Mouse (Mus musculus) left cerebral cortex, adult 11 months (tissue): ENCODE measurements around the gene P3h4.

Source experiments
- DNase-seq: peaks from one replicate; pipeline ENCODE4 v3.0.0; 2022; ENCODE audit warnings: low spot score

The P3h4 gene

DNA sequence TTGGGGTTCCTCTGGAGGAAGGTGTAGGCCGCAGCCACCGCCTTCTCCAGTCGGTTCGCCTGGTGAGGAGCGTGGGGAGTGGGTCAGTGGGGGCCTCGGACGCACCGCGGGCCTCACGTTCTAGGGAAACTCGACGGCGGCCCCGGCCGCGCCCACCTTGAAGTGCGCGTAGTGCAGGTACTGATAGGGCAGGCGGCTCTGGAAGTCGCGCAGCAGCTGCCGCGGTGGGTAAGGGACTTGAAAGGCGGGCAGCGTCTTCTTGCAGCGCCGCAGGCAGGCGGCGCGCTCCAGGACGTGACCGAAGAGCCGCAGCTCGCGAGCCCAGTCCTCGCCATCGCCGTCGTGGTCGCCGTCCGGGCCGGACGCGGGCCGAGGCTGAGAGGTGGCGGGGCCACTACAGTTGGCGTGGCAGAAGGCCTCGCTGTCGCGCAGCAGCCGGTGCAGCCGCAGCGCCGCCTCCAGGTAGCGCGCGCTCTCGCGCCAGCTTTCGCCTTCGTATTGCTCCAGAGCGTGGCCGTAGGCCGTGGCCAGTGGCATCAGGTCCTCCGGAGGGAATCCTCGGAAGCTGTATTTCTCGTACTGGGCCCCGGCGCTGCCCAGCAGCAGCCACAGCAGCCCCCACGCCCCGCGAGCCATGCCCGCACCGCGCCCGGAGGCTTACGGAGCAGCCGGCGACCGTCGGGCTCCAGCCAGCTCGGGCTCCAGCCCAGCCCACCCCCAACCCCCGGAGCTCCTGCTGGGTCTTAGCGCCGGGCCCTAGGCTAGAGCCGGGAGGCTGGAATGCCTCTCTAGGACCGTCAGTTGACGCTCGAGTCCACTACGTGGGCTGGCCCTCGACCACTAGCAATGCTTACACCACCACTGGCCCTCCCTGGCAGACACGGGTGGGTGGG lies at the start of gene P3h4:
TSS of gene P3h4 (minus strand) at position 816 of the 893 bp plus-strand sequence.
- DNase-seq = peak; percentile 65

DNA sequence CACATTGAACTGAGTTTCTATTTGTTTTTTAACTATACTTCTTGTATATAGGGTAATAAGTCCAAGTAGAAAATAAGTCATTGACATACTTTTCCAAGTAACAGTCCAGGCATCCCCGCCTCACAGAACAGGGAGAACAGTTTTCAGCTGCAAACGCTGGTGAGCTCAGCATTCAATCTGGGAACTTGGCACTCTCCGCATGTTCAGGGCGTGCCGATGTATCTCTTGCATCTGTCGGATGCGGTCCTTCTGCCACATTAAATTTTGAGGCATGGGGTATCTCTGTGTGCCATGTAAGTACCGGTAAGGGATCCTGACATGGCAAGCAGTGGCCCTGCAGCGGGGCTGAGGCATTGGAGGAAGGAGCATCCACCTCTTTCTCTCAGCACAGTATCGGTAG lies 48.1 kb upstream of the P3h4 start:
- DNase-seq = no peak

DNA sequence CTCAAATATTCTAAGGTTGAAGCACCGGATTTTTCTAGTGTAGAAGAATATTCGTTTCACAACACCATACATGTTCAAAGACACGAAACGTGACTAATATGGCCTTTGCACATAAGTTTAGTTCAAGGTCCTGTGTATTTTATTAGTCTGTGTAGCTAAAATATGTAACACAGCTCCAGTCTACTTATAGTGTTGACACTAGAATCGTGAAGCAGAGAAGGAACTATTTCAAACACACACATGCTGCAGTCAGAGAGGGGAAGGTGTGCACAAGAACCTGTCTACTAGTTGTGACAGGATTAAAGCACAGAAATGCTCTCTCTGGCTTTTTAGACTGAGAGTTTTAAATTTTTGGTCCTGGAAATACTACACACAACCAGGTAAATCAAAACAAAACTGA lies 43.1 kb upstream of the P3h4 start:
- no peak for DNase-seq

DNA sequence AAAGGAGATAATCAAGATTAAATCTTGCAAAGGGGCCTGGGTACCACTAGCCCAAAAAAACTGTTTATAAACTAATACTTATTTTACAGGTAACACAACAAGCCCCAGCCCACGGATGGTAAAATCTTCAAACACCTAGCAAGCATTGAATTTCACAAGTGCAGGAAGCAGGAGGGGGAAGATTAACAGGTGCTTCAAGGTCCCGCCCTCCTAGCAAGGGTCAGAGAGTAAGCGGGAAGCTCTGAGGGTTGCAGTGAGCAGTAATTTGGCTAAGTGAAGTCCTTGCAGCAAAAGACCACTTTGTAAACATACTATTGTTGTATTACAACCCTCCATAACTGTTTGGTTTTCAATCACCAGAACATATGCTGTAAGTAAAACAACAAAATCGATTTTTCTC lies 42.6 kb upstream of the P3h4 start:
- DNase-seq = no peak

DNA sequence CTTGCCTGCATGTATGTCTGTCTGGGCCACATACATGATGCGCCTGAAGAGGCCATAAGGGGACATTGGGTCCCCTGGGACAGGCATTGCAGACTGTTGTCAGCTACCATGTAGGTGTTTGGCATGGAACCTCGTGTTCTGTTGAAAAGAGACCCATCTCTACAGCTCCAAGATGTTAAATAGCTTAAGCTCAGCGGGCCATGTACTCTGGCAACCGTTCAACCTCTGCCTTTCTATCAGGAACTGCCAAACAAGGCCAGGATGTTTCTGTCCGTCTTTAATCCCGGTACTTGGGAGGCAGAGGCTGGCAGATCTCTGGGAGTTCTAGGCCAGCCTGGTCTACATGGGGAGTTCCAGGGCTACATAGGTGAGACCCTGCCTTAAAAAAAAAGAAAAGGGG lies 28.0 kb upstream of the P3h4 start:
- DNase-seq = no peak

DNA sequence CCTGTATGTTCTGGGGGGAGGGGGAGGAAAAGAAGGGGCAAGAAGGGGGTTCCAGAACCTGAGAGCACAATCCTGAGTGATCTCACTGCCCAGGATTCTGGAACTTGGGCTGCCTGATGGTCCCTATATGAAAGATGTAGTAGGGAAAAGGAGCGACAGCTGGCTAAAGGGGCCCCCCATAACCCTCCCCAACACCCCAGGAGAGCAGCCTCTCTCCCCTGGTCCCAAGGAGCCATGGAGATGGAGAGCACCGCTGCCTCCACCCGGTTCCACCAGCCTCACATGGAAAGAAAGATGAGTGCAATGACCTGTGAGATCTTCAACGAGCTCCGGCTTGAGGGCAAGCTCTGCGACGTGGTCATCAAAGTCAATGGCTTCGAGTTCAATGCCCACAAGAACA lies 27.2 kb upstream of the P3h4 start, which contains the start of the genes Nt5c3b and Klhl10:
TSS of gene Nt5c3b (minus strand) at position 12 of the 400 bp plus-strand sequence.
TSS of gene Klhl10 (plus strand) at position 121 of the 400 bp plus-strand sequence.
- DNase-seq = no peak

DNA sequence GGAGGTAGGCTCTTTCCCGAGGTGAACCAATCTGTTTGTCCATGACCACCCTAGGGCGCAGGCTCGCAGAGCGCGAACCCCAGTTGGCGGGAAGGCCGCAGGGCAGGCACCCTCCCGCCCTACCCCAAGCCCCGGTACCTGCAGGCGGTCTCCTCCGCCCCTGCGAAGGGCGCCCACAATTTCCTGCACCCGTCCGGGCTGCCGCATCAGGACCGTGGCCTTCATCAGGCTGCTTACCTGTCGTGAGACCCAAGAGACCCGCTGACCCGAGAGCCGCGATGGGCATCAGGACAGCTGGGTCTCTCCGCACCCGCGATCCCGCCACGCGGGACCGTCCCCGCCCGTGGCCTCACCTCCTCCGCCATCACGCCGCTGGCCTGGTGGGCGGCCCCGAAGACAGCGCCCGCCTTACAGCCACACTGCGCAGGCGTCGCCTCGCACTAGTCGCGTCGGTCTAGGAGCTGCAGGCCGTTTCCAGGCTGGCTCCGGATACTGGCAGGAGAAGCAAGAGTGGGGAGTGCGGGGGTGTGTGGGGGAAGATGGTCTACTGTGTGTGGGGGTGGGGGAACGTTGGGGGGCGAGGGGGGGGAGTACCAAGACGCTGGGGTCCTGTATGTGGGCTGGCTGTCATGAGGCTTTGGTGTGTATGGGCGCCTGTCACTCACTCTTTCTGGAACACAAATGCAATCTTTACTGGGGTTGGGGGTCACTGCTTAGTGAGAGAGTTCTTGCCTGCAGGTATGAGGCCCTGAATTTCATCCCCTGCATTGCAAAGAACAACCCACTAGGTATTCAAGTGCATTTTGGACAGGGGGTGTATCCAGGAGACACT lies 26.3 kb upstream of the P3h4 start:
- DNase-seq = peak; percentile 61

DNA sequence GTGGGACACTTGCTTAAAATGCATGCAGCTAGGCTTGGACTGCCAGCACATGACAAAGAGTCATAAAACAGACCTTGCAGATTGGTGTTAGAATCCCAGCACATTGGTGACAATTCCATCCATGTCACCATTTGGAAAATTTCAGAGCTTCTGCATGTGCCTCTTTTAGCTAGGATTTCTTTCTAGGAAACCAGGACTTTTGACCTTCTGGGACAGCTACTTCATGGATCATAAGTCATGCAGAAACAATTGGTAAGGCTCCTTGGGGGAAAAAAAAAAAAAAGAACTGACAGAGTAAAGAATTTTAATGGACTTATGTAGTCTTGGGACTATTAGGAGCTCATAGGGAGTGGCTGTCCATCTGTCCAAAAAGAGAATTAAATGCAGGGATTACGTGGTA lies 23.3 kb upstream of the P3h4 start:
- DNase-seq = no peak

DNA sequence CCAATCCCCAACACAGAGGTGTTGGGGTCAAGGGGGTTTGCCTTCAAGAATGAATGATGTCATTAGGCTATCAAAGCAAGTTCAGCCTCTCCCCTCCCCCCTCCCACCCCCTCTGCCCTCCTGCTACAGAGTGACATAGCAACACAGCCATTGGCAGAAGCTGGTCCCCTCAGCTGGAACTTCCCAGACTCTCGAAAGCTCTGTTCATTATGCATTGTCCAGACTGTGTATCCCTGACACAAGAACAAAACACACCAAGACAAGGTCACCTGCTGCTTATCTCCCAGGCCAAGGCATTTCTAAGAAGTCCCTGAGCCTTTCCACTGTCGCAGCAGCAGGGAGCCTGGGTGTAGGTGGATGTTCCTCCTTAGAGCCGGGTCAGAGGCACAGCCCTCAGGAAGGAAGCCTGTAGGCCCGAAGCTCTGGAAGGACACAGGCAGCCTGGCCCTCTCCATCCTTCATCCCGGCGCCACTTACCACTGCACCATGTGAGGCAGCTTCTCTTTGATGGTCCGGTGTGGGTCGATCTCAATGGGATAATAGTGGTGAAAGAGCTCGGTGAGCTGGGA lies 21.1 kb upstream of the P3h4 start:
- DNase-seq = no peak

DNA sequence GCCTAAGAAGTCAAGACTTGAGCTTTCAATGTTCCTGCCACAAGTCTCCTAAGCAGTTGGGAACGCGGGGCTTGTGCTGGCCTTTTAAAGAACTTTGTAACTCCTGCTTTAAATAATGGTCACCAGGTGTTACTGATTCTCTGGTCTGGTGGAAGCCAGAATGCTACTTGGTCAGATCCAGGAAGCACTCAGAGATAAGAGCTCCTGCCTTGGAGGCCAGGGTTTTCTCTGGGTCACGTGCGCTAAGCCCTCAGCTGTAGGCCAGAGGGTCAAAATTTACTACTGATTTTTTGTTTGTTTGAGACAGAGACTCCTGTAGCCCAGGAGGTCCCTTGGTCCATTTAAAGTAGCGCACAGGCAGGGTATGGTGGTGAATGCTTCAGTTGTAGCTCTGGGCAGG lies 17.4 kb upstream of the P3h4 start:
- no peak for DNase-seq

DNA sequence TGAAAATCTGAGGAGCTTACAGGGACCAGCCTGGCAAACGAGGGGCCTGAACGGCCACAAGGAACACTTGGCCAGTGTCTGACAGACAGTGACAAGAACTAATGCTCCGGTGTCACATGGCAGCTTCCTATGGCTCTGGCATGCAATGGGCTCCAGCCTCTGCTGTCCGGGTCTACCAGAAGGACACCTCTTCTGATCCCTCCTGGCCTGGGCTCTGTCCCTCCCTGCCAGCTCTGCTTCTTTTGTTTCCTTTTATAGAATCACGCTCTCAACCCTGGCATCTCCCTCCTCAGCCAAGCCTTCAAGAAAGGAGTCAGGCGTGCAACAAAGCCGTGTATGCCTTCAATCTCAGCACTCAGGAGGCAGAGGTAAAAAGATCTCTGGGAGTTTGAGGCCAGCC lies 15.4 kb upstream of the P3h4 start:
- DNase-seq = no peak

DNA sequence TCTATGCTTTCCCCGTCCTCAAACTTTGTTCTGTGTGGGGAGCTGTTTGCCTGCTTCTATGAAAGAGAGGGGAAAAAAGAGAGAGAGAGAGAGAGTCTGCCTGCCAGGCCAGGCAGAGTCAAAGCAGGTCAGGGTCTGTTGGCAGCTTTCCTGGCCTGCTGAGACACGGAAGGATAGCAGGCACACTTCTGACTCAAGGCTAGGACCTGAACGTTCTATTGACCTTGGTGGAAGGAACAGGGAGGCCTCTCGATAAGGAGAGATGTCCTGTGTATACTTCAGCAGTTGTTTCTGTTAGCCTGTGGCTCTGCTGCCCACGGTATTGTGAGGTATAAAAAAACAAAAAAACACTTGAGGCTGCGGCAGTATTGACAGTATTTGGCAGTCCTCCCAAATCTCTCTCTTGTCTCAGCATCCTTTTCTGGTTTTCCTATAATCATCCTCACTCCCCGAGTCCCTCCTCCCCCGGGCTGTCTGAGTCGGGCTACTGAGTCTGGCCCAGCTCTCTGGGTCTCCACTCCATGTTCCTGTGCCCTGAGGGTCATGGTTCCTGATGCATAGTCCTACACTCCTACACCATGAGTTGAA lies 14.1 kb upstream of the P3h4 start:
- DNase-seq = no peak

DNA sequence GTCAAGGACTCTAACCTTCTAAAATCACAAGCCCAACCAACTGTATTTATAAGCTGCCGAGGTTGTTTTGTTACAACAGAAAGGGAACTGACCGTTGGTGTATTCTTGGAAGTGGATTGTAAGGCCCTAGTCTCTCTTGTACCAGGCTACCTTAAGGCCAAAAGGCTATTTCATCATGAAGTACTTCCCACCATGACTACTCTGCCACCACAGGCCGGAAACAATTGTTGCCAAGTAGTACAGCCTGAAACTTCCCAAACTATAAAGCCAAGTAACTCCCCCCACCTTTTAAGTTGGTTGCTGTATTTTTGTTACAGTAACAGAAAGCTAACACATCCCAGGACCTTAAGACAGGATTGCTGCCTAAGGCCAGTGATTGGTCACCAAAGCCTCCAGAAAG lies 12.2 kb upstream of the P3h4 start:
- DNase-seq = no peak

DNA sequence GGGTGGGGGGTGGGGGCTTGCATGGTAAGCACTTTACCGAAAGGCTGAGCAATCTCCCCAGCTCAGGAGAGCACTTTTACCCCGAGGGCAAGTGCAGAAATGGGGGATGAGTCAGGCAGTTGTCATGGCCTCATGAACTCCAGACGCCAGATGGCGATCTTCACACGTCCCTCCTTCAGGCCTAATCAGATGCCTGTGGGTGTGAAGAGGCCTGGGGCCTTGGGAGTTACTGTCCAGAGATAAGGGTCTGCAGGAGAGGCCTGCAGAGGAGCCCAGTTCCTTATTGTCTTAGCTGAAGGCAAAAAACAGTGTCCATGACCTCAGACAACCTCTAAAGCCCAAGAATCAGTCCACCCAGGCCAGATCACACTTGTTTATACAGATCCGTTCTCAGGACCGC lies 11.2 kb upstream of the P3h4 start:
- DNase-seq = peak; percentile 61

DNA sequence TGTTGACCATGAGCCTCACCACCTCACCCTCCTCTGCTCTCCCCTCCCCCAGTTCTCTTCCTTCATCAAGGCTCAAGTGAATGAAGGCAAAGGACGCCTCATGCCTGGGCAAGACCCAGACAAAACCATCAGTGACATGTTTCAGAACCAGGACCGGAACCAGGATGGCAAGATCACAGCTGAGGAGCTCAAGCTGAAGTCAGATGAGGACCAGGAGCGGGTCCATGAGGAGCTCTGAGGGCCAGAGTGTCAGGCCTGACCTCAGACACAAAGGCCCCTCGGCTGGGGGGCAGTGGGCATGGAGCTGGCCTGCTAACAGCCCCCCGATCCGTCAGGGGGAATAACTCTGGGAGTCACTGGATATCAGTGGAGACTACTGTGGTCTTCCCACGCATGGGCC lies 9.2 kb upstream of the P3h4 start:
- DNase-seq = no peak

DNA sequence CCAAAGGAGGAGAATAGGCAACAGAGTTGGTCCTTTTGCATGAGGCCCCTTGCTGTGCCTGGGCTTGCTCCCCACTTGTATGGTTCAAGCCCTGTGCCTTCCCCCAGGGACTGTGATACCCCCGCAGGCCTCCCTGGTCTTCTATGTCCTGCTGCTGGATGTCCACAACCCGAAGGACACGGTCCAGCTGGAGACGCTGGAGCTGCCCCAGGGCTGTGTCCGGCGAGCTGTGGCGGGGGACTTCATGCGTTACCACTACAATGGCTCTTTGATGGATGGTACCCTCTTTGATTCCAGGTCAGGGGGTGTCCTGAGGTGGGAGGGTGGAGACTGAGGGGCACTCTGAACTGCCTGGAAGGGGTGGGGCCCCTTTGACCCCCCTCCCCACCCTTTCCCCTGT lies 6.9 kb upstream of the P3h4 start:
- DNase-seq = no peak

DNA sequence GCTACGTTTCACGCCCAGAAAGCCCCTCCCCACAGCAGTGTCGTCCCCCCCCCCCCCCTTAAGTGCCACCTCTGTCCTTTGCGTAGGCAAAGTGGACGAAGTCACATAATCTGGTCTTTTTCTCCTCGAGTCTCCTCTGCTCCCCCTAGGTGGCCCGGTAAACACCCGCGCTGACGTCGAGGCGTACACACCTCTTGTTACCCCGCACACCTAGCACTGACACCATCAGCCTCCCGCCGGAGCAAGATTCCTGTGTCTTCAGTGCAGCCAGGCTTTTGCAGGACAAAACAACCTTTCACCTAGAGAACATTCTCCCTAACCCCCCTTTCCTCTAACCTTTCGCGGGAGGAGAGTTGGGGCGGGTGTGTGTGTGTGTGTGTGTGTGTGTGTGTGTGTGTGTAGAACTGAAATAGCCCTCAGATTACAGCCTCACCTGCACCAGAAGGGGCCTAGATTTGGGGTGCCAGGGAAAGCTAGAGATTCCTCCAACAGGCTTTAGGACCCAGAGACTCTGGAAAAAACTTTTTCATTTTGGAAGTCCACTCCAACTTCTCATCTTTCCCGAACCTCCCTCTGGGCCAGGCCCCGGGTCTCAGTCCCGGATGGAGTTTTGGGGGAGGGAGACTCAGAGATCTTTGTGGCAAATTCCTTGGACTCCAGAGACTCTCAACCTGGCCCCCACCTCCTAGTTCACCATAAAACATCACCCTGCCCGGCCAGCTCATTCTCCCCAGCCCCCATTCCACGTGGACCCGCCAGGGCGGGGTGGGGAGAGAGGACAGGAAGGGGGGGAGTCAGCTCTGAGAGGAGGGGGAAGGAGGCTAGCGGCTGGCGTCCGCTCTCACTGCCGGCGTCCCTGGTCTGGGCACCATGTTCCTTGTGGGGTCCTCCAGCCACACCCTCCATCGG lies 532 bp upstream of the P3h4 start, which contains the start of gene Fkbp10:
TSS of gene Fkbp10 (plus strand) at position 784 of the 909 bp plus-strand sequence.
- DNase-seq = no peak

DNA sequence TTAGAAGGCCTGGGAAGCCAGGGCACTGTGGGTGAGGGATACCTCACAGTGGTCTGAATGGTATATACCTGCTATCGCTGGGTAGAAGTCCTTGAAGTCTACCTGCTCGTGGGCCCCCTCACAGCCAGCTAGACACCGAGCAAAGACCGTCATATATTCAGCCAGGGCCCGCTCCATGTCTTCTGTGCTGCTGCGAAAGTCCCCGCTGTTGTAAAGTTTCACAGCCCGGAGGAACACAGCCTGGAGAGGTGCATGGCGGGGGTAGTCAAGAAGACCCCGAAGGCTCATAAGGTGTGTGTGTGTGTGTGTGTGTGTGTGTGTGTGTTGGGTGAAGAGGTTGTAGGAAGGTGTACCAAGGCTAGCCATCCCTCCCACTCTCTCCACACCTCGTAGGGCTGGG lies 1.1 kb downstream of the P3h4 start:
- no peak for DNase-seq

DNA sequence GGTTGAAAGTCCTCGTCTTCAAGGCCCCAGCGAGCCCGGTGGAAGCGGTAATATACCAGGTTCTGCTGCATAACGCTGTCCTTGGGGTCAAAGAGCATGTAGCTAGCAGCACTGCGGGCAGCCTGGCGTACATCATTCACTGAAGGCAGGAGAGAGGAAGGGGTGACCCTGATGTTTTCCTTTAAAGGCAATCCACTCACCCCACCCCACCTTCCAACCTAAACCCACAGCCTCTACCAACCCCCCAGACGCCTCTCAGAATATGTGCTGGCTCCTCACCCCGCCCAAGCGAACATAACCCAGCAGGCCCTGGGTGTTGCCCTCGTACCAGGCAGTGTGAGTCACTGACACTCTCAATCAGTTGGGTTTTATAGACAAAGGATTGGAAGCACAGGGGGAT lies 2.9 kb downstream of the P3h4 start:
- DNase-seq = no peak

DNA sequence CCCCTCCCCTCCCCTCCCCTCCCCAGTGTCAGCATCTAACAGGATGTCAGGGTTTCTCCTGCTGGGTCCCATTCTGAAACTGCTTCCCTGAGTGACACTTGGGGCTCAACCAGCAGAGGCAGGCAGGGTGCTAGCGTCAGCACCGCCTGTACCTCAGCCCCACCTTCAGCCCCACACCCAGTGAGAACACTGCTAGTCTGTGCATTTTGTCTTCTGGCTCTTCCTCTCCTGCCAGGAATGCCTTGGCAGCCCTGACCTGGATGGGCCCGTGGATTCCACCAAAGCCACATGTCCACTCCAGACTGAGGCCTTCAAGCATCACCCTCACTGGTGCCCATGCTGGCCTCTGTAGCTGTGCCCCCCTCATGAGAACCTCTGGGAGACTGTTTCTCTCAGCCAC lies 5.0 kb downstream of the P3h4 start:
- DNase-seq = no peak

DNA sequence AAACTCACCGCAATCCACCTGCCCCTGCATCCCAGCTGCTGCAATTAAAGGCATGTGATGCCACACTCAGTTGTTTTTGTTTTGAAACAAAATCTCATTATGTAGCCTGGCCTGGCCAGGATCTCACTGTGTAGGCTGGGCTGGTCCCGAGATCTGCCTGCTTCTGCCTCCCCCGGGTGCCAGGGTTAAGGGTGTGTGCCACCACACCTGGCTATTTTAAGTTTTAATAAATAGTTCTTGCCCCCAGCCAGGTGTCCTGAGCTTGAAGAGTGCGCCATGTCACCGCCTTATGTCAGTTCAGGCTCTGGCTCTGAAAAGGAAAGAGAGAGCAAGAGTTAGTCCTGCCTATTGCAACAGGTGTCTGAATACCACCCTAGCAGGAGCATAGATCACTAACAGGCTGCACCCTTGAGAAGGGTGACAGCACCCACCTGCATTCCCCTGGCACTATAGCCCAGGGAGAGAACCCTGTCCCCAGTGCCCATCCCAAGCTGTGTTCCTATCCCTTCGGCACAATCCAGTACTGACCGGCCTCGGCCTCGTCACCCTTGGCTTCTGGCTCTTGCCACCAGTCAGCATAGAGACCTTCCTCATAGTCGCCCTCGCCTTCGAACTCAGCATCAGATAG lies 5.7 kb downstream of the P3h4 start:
- DNase-seq = no peak
